Mouse (Mus musculus) Patski (cell line): ENCODE measurements around the gene Selenom. TPM values are rescaled to one million over a fixed set of nuclear protein-coding genes. Genes with fewer than 3 reads are reported as not detected.

ENCODE experiments used
- ATAC-seq: fragments of 100-300 bp; one replicate; pipeline ENCODE4 v1.8.0; 2021
- CTCF ChIA-PET: fragments of 350-600 bp; sonication (Branson Sonifier 250); formaldehyde crosslinking; loops from one replicate; lab custom pipeline; 2022; ENCODE audit warnings: inconsistent platforms; lab: Charles Lee
- POLR2A ChIA-PET: fragments of 350-600 bp; sonication (Branson Sonifier 250); formaldehyde crosslinking; loops from one replicate; lab custom pipeline; 2022; ENCODE audit warnings: antibody characterized with exemption, inconsistent platforms; lab: Charles Lee
- DNase-seq: peaks from one replicate; pipeline ENCODE4 v3.0.0-alpha.2; 2011; ENCODE audit warnings: low read depth, low spot score
- H3K27me3 ChIP-seq: fragments of 371-371 bp; one replicate; pipeline ENCODE4 v1.5.1; 2021
- CTCF ChIP-seq: fragments of 100-300 bp; IDR thresholded peaks from one replicate; pipeline ENCODE4 v1.5.1; 2021
- in situ Hi-C: fragments of 300-500 bp; cut with MboI; formaldehyde crosslinking; loops from 3 replicates; pipeline ENCODE4 v1.11.1; 2018; ENCODE audit warnings: low pct_unique_long_range_greater_than_20kb, mixed read lengths
- polyA plus RNA-seq: library from polyadenylated mRNA; unstranded; gene quantifications from one replicate; pipeline ENCODE4 v1.2.3, GENCODE M21; 2021

The Selenom gene
- polyA plus RNA-seq, 1 experiment from 2014 or later: 65.1 TPM

- no peak for TF ChIP-seq CTCF
- no peak for DNase-seq
- in situ Hi-C loops: no loop called here
- ATAC-seq: no peak
- POLR2A ChIA-PET: no interaction called here
- no peaks in the 10 kb centered on the region for H3K27me3 ChIP-seq
- CTCF ChIA-PET: no interaction called here
Observed at GRCm38 (mm10) chr11:3541932-3542331, 27.4 kb downstream of the Selenom start.

GRCm38 (mm10) chr11:3543001-3543400 lies 28.5 kb downstream of the Selenom start:
- no peak for DNase-seq
- ATAC-seq: no peak
- in situ Hi-C loops: no loop called here

DNA sequence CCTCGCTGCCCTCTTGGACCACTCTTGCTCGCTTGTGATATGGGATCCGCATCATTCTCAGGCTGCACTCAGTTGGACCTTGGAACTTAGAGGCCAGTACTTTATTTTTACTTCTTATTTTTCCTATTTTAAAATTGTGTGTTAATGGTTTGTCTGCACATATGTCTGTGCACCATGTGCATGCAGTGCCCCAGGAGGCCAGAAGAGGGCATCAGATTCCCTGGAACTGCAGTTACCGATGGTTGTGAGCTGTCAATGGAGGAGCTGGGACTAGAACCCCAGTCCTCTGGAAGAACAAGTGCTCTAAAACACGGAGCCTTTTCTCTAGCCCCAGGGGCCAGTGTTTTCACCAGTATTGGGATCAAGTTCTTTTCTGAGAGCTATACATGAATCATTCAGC lies 29.9 kb downstream of the Selenom start:
- POLR2A ChIA-PET: no interaction called here
- ATAC-seq (no peak), DNase-seq (no peak)
- in situ Hi-C loops: no loop called here
- no peak for TF ChIP-seq CTCF
- CTCF ChIA-PET: interaction anchor here (1.0 to 1.1 kb wide), 2 partner anchors 12 to 24 kb away, joined by 3 read pairs; no protein-coding TSS in a partner anchor
- no peaks in the 10 kb centered on the region for H3K27me3 ChIP-seq

More at GRCm38 (mm10) chr11:3543001-3543400, 28.5 kb downstream of the Selenom start:
- POLR2A ChIA-PET: no interaction called here
- H3K27me3 ChIP-seq: no peaks in the 10 kb centered on the region
- CTCF ChIA-PET: interaction anchor here (1.0 to 1.1 kb wide), 2 partner anchors 13 to 28 kb away, joined by 3 read pairs; partner anchors contain the start of gene Selenom
- TF ChIP-seq CTCF: no peak

GRCm38 (mm10) chr11:3545531-3546241 lies 31.2 kb downstream of the Selenom start:
- POLR2A ChIA-PET: no interaction called here
- no peaks in the 10 kb centered on the region for H3K27me3 ChIP-seq
- in situ Hi-C loops: no loop called here
- TF ChIP-seq CTCF: no peak
- ATAC-seq (no peak), DNase-seq (no peak)
- CTCF ChIA-PET: no interaction called here

- CTCF ChIA-PET: no interaction called here
- TF ChIP-seq CTCF: no peak
- no peak for DNase-seq
- ATAC-seq: no peak
- in situ Hi-C loops: no loop called here
- H3K27me3 ChIP-seq: no peaks in the 10 kb centered on the region
- POLR2A ChIA-PET: no interaction called here
Observed at GRCm38 (mm10) chr11:3546242-3546562, 31.7 kb downstream of the Selenom start.

- CTCF ChIA-PET: no interaction called here
- POLR2A ChIA-PET: no interaction called here
- ATAC-seq: no peak
- H3K27me3 ChIP-seq: no peaks in the 10 kb centered on the region
- TF ChIP-seq CTCF: no peak
- in situ Hi-C loops: no loop called here
- DNase-seq: no peak
Observed at GRCm38 (mm10) chr11:3547047-3547446, 32.6 kb downstream of the Selenom start.

DNA sequence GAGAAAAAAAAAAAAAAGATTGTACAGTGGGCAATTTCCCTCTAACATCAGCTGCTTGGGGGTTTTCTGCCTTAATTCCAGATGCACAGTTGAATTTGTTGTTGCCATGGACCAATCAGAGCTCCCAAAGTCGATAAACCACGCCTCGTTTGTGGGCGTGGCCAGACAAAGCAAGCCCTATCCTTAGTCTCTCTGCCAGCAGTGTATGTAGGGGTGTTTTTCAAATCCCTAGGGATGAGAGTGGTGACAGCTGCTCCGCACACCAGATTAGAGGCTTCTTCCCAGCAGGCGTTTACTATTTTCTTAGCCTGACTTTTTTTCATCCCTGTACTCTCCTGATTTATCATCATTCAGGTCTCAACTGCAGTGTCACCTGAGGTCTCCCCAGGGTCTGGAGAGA lies 33.5 kb downstream of the Selenom start:
- CTCF ChIA-PET: interaction anchor here (0.8 kb wide), 1 partner anchor 8 kb away, joined by 4 read pairs; no protein-coding TSS in a partner anchor
- DNase-seq (no peak), ATAC-seq (no peak)
- no peaks in the 10 kb centered on the region for H3K27me3 ChIP-seq
- POLR2A ChIA-PET: no interaction called here
- no peak for TF ChIP-seq CTCF
- in situ Hi-C loops: no loop called here

GRCm38 (mm10) chr11:3548564-3549295 lies 34.2 kb downstream of the Selenom start:
- in situ Hi-C loops: no loop called here
- POLR2A ChIA-PET: no interaction called here
- DNase-seq: no peak
- H3K27me3 ChIP-seq: no peaks in the 10 kb centered on the region
- CTCF ChIA-PET: interaction anchor here (0.8 kb wide), 1 partner anchor 8 kb away, joined by 4 read pairs; no protein-coding TSS in a partner anchor
- ATAC-seq: no peak
- TF ChIP-seq CTCF: no peak

DNA sequence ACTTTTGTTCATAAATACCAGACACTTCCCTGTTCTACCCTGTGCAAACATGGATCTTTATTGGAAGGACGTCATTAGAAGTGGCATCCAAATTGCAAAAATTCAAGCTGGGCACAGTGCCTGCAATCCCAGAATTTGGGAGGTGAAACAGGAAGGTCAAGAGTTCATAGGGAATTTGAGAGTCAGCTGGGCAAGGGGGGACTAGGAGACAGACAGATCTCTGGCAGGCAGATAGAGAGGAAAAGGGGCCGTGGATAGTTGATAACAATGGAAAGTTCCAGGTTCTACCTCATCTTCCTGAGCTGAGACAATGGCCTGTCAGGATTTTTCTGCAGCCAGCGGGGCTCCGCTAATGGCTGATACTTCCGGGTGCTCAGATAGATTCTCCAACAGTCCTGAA lies 35.3 kb downstream of the Selenom start:
- in situ Hi-C loops: no loop called here
- ChIA-PET CTCF (no interaction called here), POLR2A (no interaction called here)
- H3K27me3 ChIP-seq: no peaks in the 10 kb centered on the region
- ATAC-seq (no peak), DNase-seq (no peak)
- TF ChIP-seq CTCF: no peak

DNA sequence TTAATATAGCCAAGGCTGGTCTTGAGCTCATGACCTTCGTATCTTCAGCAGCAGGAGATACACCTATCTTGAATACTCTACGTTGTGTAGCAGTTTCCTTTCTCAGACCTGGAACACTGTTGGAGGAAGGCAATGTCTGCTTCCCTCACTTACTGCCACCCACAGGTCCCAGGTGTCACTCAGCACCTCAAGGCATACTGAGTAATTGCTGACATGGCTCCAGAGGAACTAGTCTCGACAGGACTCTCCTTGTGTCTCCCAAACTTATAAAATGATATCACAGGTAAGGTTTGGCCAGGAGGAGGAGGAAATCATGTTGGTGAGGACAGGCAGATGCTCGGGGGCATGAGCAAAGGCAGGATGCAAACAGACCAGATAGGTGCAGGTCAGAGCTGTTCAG lies 40.5 kb downstream of the Selenom start:
- DNase-seq: no peak
- no peak for TF ChIP-seq CTCF
- ChIA-PET CTCF (interaction anchor here (1.0 kb wide), 1 partner anchor 11 kb away, joined by 3 read pairs; no protein-coding TSS in a partner anchor), POLR2A (no interaction called here)
- in situ Hi-C loops: no loop called here
- ATAC-seq: no peak
- H3K27me3 ChIP-seq: no peaks in the 10 kb centered on the region

DNA sequence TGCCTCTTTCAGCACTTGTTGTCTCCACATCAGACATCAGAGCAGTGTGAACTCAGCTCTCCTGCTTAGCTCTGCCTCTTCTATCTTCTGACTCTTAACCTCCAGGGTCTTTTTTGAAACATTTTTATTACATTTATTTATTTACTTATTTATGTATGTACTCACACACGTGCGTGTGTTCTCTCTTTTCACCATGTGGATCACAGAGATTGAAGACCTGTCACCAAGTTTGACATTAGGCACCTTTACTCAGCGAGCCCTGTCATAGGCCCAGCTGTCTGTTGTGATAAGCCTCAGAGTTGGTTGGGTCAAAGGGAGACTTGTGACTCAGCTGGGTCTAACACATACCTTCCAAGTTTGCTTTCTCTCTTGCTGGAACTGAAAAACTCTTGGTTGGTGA lies 43.4 kb downstream of the Selenom start:
- POLR2A ChIA-PET: interaction anchor here (0.6 kb wide), 1 partner anchor 35 kb away, joined by 6 read pairs; no protein-coding TSS in a partner anchor
- CTCF ChIA-PET: interaction anchor here (1.1 kb wide), 1 partner anchor 13 kb away, joined by 3 read pairs; no protein-coding TSS in a partner anchor
- DNase-seq: no peak
- no peak for TF ChIP-seq CTCF
- no peaks in the 10 kb centered on the region for H3K27me3 ChIP-seq
- in situ Hi-C loops: no loop called here
- ATAC-seq: no peak
